Mouse (Mus musculus): ENCODE measurements around the gene Gm34653. TPM values are rescaled to one million over a fixed set of nuclear protein-coding genes. Genes with fewer than 3 reads are reported as not detected.

Gm34653 gene
- polyA plus RNA-seq, 1 experiment from 2014 or later = not detected

GRCm38 (mm10) chr2:34869680-34870079, 36.9 kb downstream of the Gm34653 start:
- 46% methylated on average over 5 of the region's 5 CpGs for WGBS
- H3K27ac ChIP-seq = no peak overlapping the region
- peaks cover 22% of the 10 kb centered on the region for H3K4me1 ChIP-seq
- H3K9ac ChIP-seq = peak overlapping the region; percentile 28; the same call in 1 of the 2 replicates
- no peak for ATAC-seq (ENCODE audit: insufficient number of reproducible peaks, insufficient read depth, low FRiP score, low TSS enrichment)
- peaks cover 8% of the 10 kb centered on the region for H3K36me3 ChIP-seq
- peak overlapping the region; percentile 58 for H3K4me2 ChIP-seq (replicated peaks)
- H3K9me3 ChIP-seq = no peaks in the 10 kb centered on the region
- H3K4me3 ChIP-seq = peak overlapping the region; percentile 71
- peaks cover 16% of the 10 kb centered on the region for H3K27me3 ChIP-seq

DNA sequence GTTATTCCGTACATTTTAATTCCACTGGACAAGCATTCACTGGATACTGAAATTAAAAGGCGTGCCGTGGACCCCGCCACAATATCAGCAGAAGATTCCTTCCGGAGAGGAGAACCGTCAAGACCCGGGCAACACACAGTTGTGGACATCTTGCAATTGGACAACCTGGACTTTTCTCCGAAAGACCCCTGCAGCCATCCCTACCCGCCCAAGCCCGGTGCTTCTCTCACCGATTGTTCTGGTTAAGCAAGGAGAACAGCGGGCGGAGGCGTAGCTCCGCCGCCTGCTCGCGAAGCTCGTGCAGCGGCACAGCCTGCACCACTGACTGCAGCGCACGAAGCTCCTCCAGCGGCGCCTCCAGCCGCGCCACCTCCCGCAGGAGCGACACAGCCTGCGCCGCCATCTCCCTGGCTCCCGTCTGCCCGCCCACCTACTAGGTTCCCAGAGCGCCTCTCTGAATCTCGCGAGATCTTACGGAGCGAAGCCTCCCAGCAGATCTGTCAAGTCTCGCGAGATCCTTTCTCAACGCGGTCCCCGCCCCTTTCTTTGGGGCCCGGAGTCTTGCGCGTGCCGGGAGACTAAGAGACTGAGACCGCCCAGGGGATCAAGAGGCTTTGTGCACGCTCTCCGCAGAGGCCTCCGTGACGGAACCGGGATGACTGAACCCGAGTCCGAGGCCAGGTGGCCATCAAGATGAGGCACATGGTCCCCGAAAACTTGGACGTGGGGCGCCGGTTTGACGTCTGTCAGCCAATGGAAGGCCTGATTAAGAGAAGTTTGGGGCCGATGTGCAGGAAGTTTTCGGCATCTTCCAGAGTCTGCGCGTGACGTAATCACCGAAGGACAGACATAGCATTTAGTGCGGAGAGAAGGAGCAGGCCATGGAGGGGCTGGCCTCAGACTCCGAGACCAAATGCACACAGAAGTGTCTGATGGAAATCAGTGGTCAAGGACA, 38.0 kb downstream of the Gm34653 start:
- Histone ChIP-seq H3K9me3 (no peaks in the 10 kb centered on the region), H3K27me3 (peaks cover 20% of the 10 kb centered on the region), H3K27ac (peak overlapping the region; percentile 90), H3K4me1 (peaks cover 22% of the 10 kb centered on the region), H3K4me3 (peak overlapping the region; percentile 71), H3K9ac (peak overlapping the region; percentile 83), H3K4me2 (replicated peaks) (peak overlapping the region; percentile 58), H3K36me3 (no peaks in the 10 kb centered on the region; the same call in 1 of the 2 replicates)
- under 1% methylated on average over 67 of the region's 67 CpGs for WGBS
- ATAC-seq (ENCODE audit: insufficient number of reproducible peaks, insufficient read depth, low FRiP score, low TSS enrichment) = peak; percentile 97

- H3K27ac ChIP-seq = no peak within 1 kb of the TSS
- H3K4me2 ChIP-seq (replicated peaks) = peak within 1 kb of the TSS; percentile 36
- H3K27me3 ChIP-seq = peaks cover 36% of the 10 kb centered on the region
Measured at GRCm38 (mm10) chr2:34874271-34874670, 41.5 kb downstream of the Gm34653 start, which contains the start of gene Cutal. Gene Cutal, plus strand, starts transcription at chr2:34874396.

DNA sequence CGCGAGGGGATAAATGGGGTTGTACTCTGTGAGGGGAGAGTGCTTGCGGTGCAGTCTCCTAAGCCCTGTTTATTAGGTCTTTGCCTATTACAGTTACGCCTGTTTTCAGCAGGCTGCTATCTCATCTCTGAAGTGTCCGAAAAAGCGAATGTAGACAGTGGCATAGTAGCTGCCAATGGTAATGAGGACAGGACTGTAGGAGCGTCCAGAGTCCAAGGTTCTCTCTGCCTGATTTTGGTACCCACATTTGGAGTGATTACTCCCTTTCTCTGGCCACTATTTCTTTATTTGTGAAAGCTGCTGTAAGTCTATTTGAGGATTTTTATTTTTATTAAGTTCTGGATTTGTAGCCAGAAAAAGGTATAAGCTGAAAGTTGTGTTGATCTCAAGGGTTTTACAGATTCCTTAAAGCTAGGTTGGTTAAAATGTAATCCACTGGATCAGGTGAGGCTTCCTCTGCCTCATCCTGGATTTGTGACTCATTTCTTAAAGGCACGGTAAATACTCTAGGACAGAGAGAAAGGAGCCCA, 42.1 kb downstream of the Gm34653 start, which contains the start of gene Psmd5:
Gene Psmd5, minus strand, starts transcription at position 153 of the 530 bp plus-strand sequence.
- no peak for ATAC-seq (ENCODE audit: insufficient number of reproducible peaks, insufficient read depth, low FRiP score, low TSS enrichment)
- Histone ChIP-seq H3K4me3 (peak within 1 kb of the TSS; percentile 9; the same call in 1 of the 2 replicates), H3K36me3 (no peaks in the 10 kb centered on the region), H3K9ac (no peak within 1 kb of the TSS), H3K27ac (no peak within 1 kb of the TSS), H3K27me3 (peaks cover 36% of the 10 kb centered on the region), H3K4me2 (replicated peaks) (peak within 1 kb of the TSS; percentile 36), H3K9me3 (no peaks in the 10 kb centered on the region), H3K4me1 (peaks cover 6% of the 10 kb centered on the region)
- WGBS = 11% methylated on average over 8 of the region's 8 CpGs

More at GRCm38 (mm10) chr2:34874271-34874670, 41.5 kb downstream of the Gm34653 start, which contains the start of gene Cutal:
- H3K9me3 ChIP-seq = no peaks in the 10 kb centered on the region
- 2% methylated on average over 14 of the region's 14 CpGs for WGBS
- H3K4me1 ChIP-seq = peaks cover 12% of the 10 kb centered on the region
- ATAC-seq (ENCODE audit: insufficient number of reproducible peaks, insufficient read depth, low FRiP score, low TSS enrichment) = no peak
- peak within 1 kb of the TSS; percentile 9; the same call in 1 of the 2 replicates for H3K4me3 ChIP-seq
- no peak within 1 kb of the TSS for H3K9ac ChIP-seq
- no peaks in the 10 kb centered on the region for H3K36me3 ChIP-seq

DNA sequence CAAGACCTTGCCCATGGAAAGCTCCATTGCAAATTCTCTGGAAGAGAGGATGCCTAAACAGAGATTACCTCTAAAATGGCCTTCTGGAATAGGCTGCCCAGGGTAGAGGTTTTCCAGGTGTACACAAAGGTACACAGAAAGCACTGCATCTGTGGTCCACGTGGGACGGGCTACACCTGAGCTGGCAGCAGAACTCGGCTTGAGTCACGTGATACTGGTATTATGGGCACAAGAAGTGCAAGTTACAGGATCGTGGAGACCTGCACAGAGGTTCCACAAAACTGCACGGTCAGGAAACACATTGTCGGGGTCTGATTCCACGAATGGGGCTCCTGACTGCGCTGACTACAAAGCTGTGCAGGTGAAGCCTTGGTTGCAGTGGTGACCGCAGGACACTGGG, 47.2 kb downstream of the Gm34653 start:
- H3K27me3 ChIP-seq = peaks cover 22% of the 10 kb centered on the region
- no peaks in the 10 kb centered on the region for H3K4me1 ChIP-seq
- no peaks in the 10 kb centered on the region for H3K9me3 ChIP-seq
- no peaks in the 10 kb centered on the region for H3K36me3 ChIP-seq
- H3K4me3 ChIP-seq = no peak overlapping the region
- H3K9ac ChIP-seq = no peak overlapping the region
- H3K27ac ChIP-seq = no peak overlapping the region
- 85% methylated on average over 10 of the region's 10 CpGs for WGBS
- ATAC-seq (ENCODE audit: insufficient number of reproducible peaks, insufficient read depth, low FRiP score, low TSS enrichment) = no peak
- H3K4me2 ChIP-seq (replicated peaks) = no peak overlapping the region

DNA sequence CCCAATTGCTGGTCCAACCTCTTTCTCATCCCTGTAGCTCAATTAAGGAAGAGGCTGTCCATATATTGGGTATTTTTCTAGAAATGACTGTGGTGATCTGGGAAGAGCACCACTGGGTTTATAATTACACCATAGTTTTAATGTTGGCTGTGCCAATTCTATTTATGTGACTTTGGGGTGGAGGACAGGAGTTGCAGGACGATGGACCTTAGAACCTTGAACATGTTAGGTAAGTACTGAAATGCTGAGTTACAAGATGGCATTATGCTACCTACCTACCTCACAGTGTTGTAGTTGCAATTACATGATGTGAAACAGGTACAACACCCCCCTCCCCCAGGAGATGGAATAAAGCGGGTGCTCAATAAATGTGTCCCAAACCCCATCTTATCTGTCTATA, 50.0 kb downstream of the Gm34653 start:
- Histone ChIP-seq H3K4me1 (no peaks in the 10 kb centered on the region), H3K9ac (no peak overlapping the region), H3K4me2 (replicated peaks) (no peak overlapping the region), H3K9me3 (no peaks in the 10 kb centered on the region), H3K27ac (no peak overlapping the region), H3K4me3 (no peak overlapping the region), H3K36me3 (no peaks in the 10 kb centered on the region), H3K27me3 (peaks cover 6% of the 10 kb centered on the region)
- 89% methylated on average over 2 of the region's 2 CpGs for WGBS
- no peak for ATAC-seq (ENCODE audit: insufficient number of reproducible peaks, insufficient read depth, low FRiP score, low TSS enrichment)

GRCm38 (mm10) chr2:34883190-34883589, 50.4 kb downstream of the Gm34653 start:
- Histone ChIP-seq H3K4me2 (replicated peaks) (no peak overlapping the region), H3K9me3 (no peaks in the 10 kb centered on the region), H3K36me3 (no peaks in the 10 kb centered on the region), H3K4me3 (no peak overlapping the region), H3K9ac (no peak overlapping the region), H3K4me1 (no peaks in the 10 kb centered on the region), H3K27ac (no peak overlapping the region), H3K27me3 (peaks cover 4% of the 10 kb centered on the region)
- 50% methylated on average over 5 of the region's 5 CpGs for WGBS
- no peak for ATAC-seq (ENCODE audit: insufficient number of reproducible peaks, insufficient read depth, low FRiP score, low TSS enrichment)

- Histone ChIP-seq H3K27ac (no peak overlapping the region), H3K36me3 (no peaks in the 10 kb centered on the region), H3K4me1 (no peaks in the 10 kb centered on the region), H3K27me3 (peaks cover 4% of the 10 kb centered on the region), H3K4me3 (no peak overlapping the region), H3K9ac (no peak overlapping the region), H3K9me3 (no peaks in the 10 kb centered on the region), H3K4me2 (replicated peaks) (no peak overlapping the region)
- no peak for ATAC-seq (ENCODE audit: insufficient number of reproducible peaks, insufficient read depth, low FRiP score, low TSS enrichment)
- 61% methylated on average over 2 of the region's 2 CpGs for WGBS
Measured at GRCm38 (mm10) chr2:34884186-34884585, 51.4 kb downstream of the Gm34653 start.

Other genes with a start within 250 kb of the Gm34653 start
- gene Gapvd1, start 77.8 kb upstream of the Gm34653 start, polyA plus RNA-seq (2016; fragmentation: Nextera tagmentation; extraction: Ambion mirVana) = 97.6 and 108 TPM in 2 replicates
- 874 and 888 TPM in 2 replicates for gene Hspa5, start 61.0 kb upstream of the Gm34653 start, polyA plus RNA-seq (2016; fragmentation: Nextera tagmentation; extraction: Ambion mirVana)
- gene Rabepk, start 33.1 kb upstream of the Gm34653 start, polyA plus RNA-seq (2016; fragmentation: Nextera tagmentation; extraction: Ambion mirVana) = 31.0 and 33.7 TPM in 2 replicates
- 93.8 and 94.2 TPM in 2 replicates for gene Fbxw2, start 6.7 kb upstream of the Gm34653 start, polyA plus RNA-seq (2016; fragmentation: Nextera tagmentation; extraction: Ambion mirVana)
- gene Cutal, start 41.4 kb downstream of the Gm34653 start, polyA plus RNA-seq (2016; fragmentation: Nextera tagmentation; extraction: Ambion mirVana) = not detected in 2 replicates
- 99.5 TPM in 2 replicates for gene Psmd5, start 42.0 kb downstream of the Gm34653 start, polyA plus RNA-seq (2016; fragmentation: Nextera tagmentation; extraction: Ambion mirVana)
- 1.7 and 2.3 TPM in 2 replicates for gene Phf19, start 81.0 kb downstream of the Gm34653 start, polyA plus RNA-seq (2016; fragmentation: Nextera tagmentation; extraction: Ambion mirVana)
- gene Traf1, start 128.8 kb downstream of the Gm34653 start, polyA plus RNA-seq (2016; fragmentation: Nextera tagmentation; extraction: Ambion mirVana) = 1.8 and 2.2 TPM in 2 replicates
- 0.10 and 0.25 TPM in 2 replicates for gene Hc, start 228.4 kb downstream of the Gm34653 start, polyA plus RNA-seq (2016; fragmentation: Nextera tagmentation; extraction: Ambion mirVana)

Data from embryonic facial prominence, embryonic 12.5 days (tissue).